In the genomic region with DNA sequence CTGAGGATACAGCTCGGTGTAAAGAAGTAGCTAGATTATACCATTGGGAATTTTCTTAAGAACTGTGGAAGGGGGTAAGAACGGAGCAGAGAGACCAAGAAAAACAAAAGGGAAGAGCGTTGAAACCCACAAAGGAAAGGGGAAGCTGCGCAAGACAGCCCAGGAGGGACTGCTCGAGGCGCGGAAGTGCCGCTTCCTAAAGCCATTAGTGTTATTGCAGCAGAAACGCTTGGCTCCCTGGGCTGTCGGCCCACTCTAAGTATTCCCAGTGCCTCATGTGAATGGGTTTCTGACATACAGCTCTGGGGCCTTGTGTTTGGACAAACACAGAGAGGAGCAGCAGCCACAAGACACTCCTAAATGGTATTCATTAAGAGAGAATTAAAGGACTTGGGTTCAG, we compare ENCODE assay signal across 8 mouse cellular contexts.
DNase-seq lines count a peak whose midpoint lies in the region; ATAC-seq and TF ChIP-seq lines count a peak whose summit lies in the region.
"Had no signal": no experiment of that assay in that cellular context is flagged by ENCODE, and none has a peak within 500 bp of the region (broad histone marks: within the 10 kb centered on the region; RNA-seq: fewer than 3 reads in every experiment).

No protein-coding gene starts in this region.

- no peak overlapping the region for H3K4me2 ChIP-seq in liver, embryonic 12.5 days
- H3K4me2 ChIP-seq in embryonic facial prominence, embryonic 13.5 days: no peak overlapping the region
- H3K4me2 ChIP-seq in neural tube, embryonic 15.5 days: no peak overlapping the region

- TF ChIP-seq CTCF in liver, adult 2 months (IDR thresholded peaks at IDR 0.05; ENCODE audit: low read depth, low read length): no peak

- no peak overlapping the region for H3K27ac ChIP-seq in liver, adult 2 months (replicated peaks; ENCODE audit: insufficient read depth, low read depth, low read length)
- no peak overlapping the region for H3K27ac ChIP-seq in liver, embryonic 12.5 days
- H3K27ac ChIP-seq in embryonic facial prominence, embryonic 13.5 days: peak overlapping the region; percentile 87
- peak overlapping the region; percentile 67; the same call in 1 of the 2 replicates for H3K27ac ChIP-seq in neural tube, embryonic 15.5 days (replicated peaks)
- H3K27ac ChIP-seq: liver, embryonic 14.5 days had no signal

- H3K36me3 ChIP-seq in liver, adult 2 months (ENCODE audit: control insufficient read depth, insufficient read depth, low read length): no peaks in the 10 kb centered on the region
- H3K36me3 ChIP-seq in liver, embryonic 12.5 days: no peaks in the 10 kb centered on the region
- no peaks in the 10 kb centered on the region for H3K36me3 ChIP-seq in embryonic facial prominence, embryonic 13.5 days
- H3K36me3 ChIP-seq in neural tube, embryonic 15.5 days: no peaks in the 10 kb centered on the region

- H3K27me3 ChIP-seq in liver, adult 2 months (ENCODE audit: control insufficient read depth, insufficient read depth, low read length): no peaks in the 10 kb centered on the region
- H3K27me3 ChIP-seq in liver, embryonic 12.5 days (replicated peaks): peaks cover 10% of the 10 kb centered on the region; the same call in 1 of the 2 replicates
- H3K27me3 ChIP-seq in embryonic facial prominence, embryonic 13.5 days: no peaks in the 10 kb centered on the region; the same call in 1 of the 2 replicates
- H3K27me3 ChIP-seq in neural tube, embryonic 15.5 days (replicated peaks): no peaks in the 10 kb centered on the region

- no peak overlapping the region for H3K9ac ChIP-seq in liver, adult 2 months (ENCODE audit: low read depth, low read length)
- no peak overlapping the region for H3K9ac ChIP-seq in liver, embryonic 12.5 days
- H3K9ac ChIP-seq in embryonic facial prominence, embryonic 13.5 days: no peak overlapping the region
- no peak overlapping the region for H3K9ac ChIP-seq in neural tube, embryonic 15.5 days (replicated peaks)
- H3K9ac ChIP-seq: liver, embryonic 14.5 days had no signal

- no peak for ATAC-seq in liver, embryonic 12.5 days
- ATAC-seq in embryonic facial prominence, embryonic 13.5 days (ENCODE audit: insufficient number of reproducible peaks, insufficient read depth, low FRiP score, low TSS enrichment, low read depth): no peak
- 0 out of 2 replicates have a peak, but pooled peaks have one; percentile 46 for ATAC-seq in neural tube, embryonic 15.5 days (ENCODE audit: low FRiP score)
- ATAC-seq in erythroblast, adult 5-6 weeks (replicated peaks; ENCODE audit: low FRiP score, poor library complexity, severe bottlenecking): no peak

- no peaks in the 10 kb centered on the region for H3K79me2 ChIP-seq in liver, adult 2 months (ENCODE audit: control insufficient read depth, insufficient read depth, low read length)

- H3K4me3 ChIP-seq in liver, adult 2 months (ENCODE audit: insufficient read depth, low read depth, low read length): no peak overlapping the region
- no peak overlapping the region for H3K4me3 ChIP-seq in liver, embryonic 12.5 days
- no peak overlapping the region for H3K4me3 ChIP-seq in embryonic facial prominence, embryonic 13.5 days
- no peak overlapping the region for H3K4me3 ChIP-seq in neural tube, embryonic 15.5 days (replicated peaks)

- WGBS in liver, adult 2 months: 77% methylated on average over 10 of the region's 10 CpGs
- WGBS in liver, embryonic 12.5 days (ENCODE audit: insufficient replicate concordance): 26% methylated on average over 10 of the region's 10 CpGs
- WGBS in embryonic facial prominence, embryonic 13.5 days: 74% methylated on average over 10 of the region's 10 CpGs
- 44% methylated on average over 10 of the region's 10 CpGs for WGBS in neural tube, embryonic 15.5 days

- H3K9me3 ChIP-seq in liver, embryonic 12.5 days (replicated peaks): no peaks in the 10 kb centered on the region
- no peaks in the 10 kb centered on the region for H3K9me3 ChIP-seq in embryonic facial prominence, embryonic 13.5 days
- no peaks in the 10 kb centered on the region for H3K9me3 ChIP-seq in neural tube, embryonic 15.5 days (replicated peaks)

- TF ChIP-seq POLR2A in liver, adult 2 months (IDR thresholded peaks at IDR 0.05; ENCODE audit: extremely low read depth, insufficient read depth, low read length): no peak

- DNase-seq in liver, adult 2 months (ENCODE audit: extremely low read depth, low read depth, low spot score): peak; percentile 5
- DNase-seq in kidney, postnatal 14 days: peak; percentile 48
- no peak for DNase-seq in left cerebral cortex, adult 9 months (ENCODE audit: low spot score in 2 of 2)

- H3K4me1 ChIP-seq in liver, adult 2 months (ENCODE audit: control insufficient read depth, insufficient read depth, low read length): no peaks in the 10 kb centered on the region
- peaks cover 28% of the 10 kb centered on the region for H3K4me1 ChIP-seq in liver, embryonic 12.5 days
- peaks cover 48% of the 10 kb centered on the region for H3K4me1 ChIP-seq in embryonic facial prominence, embryonic 13.5 days
- H3K4me1 ChIP-seq in neural tube, embryonic 15.5 days: peaks cover 38% of the 10 kb centered on the region

Comparison
In these comparisons a context has a peak if more than half of its experiments do, and no peak if none do; other contexts are left out.
1. DNase-seq: peak in liver, adult 2 months (single experiment) and kidney, postnatal 14 days (single experiment); none in left cerebral cortex, adult 9 months (0 of 2).
2. H3K27ac ChIP-seq: peak in embryonic facial prominence, embryonic 13.5 days (single experiment) and neural tube, embryonic 15.5 days (single experiment); none in liver, adult 2 months (single experiment) and liver, embryonic 12.5 days (single experiment).